Mouse (Mus musculus) left cerebral cortex, adult 8-10 months (tissue): ENCODE measurements around the gene Gcnt1. TPM values are rescaled to one million over a fixed set of nuclear protein-coding genes. Genes with fewer than 3 reads are reported as not detected.

Experiments used
- total RNA-seq, 4 experiments: library from RNA; stranded (reverse); gene quantifications; 2 replicates each; pipeline ENCODE4 v1.2.4; 2022

The Gcnt1 gene
- total RNA-seq, 4 experiments from 2014 or later: 2.6 to 5.1 (median 4.7) TPM

Other genes with a start within 250 kb of the Gcnt1 start
- gene Rfk, start 21.2 kb upstream of the Gcnt1 start, total RNA-seq: 10 to 100 TPM; 59.9 to 70.4 (median 61.9) TPM